Mouse (Mus musculus) ES-E14 (cell line): ENCODE results near the gene Tmem191c. TPM values are rescaled to one million over a fixed set of nuclear protein-coding genes. Genes with fewer than 3 reads are reported as not detected.

ENCODE experiments used
- DNase-seq: peaks from one replicate; pipeline ENCODE4 v3.0.0-alpha.2; 2013; ENCODE audit warnings: low read depth, low spot score
- H3K27ac ChIP-seq: 2 replicates; pipeline ENCODE4 v1.5.1; 2012; ENCODE audit warnings: low read depth, mild to moderate bottlenecking, low read length, moderate library complexity, mixed read lengths; ENCODE audit not compliant: poor library complexity, insufficient read depth, severe bottlenecking
- H3K36me3 ChIP-seq: 2 replicates; pipeline ENCODE4 v1.6.1; 2012; ENCODE audit warnings: mild to moderate bottlenecking, low read length, moderate library complexity, mixed read lengths; ENCODE audit not compliant: control insufficient read depth, poor library complexity, insufficient read depth, severe bottlenecking
- H3K4me1 ChIP-seq, 2 experiments: fragments of 150-350 bp in 1 of 2; sonication (generic) in 1 of 2; 2 replicates each; pipeline ENCODE4 v1.6.1; 2012; ENCODE audit warnings: low read length in 2 of 2, mild to moderate bottlenecking in 1 of 2, mixed read lengths in 1 of 2; ENCODE audit not compliant: control insufficient read depth in 2 of 2, insufficient read depth in 2 of 2, poor library complexity in 1 of 2
- H3K4me3 ChIP-seq, 2 experiments: fragments of 150-350 bp in 1 of 2; sonication (generic) in 1 of 2; 2 replicates each; pipeline ENCODE4 v1.5.1; 2012; ENCODE audit warnings: low read length in 2 of 2, low read depth in 1 of 2, mild to moderate bottlenecking in 1 of 2, mixed read lengths in 1 of 2; ENCODE audit not compliant: insufficient read depth in 1 of 2, poor library complexity in 1 of 2, severe bottlenecking in 1 of 2
- H3K9ac ChIP-seq: 2 replicates; pipeline ENCODE4 v1.6.1; 2012; ENCODE audit warnings: low read depth, mild to moderate bottlenecking, low read length, mixed read lengths; ENCODE audit not compliant: poor library complexity, insufficient read depth, severe bottlenecking
- H3K9me3 ChIP-seq: fragments of 150-350 bp; sonication (generic); 2 replicates; pipeline ENCODE4 v1.6.1; 2012; ENCODE audit warnings: low read depth, mild to moderate bottlenecking, low read length; ENCODE audit not compliant: control insufficient read depth, insufficient read depth
- CHD2 ChIP-seq: IDR thresholded peaks from 2 replicates; pipeline ENCODE4 v1.6.1; 2014; ENCODE audit warnings: mild to moderate bottlenecking, low read depth, low read length, inconsistent platforms
- HCFC1 ChIP-seq: IDR thresholded peaks from 2 replicates; pipeline ENCODE4 v1.6.1; 2012; ENCODE audit warnings: low read length, inconsistent platforms, borderline replicate concordance; ENCODE audit not compliant: insufficient read depth
- MAFK ChIP-seq: IDR thresholded peaks from 2 replicates; pipeline ENCODE4 v1.6.1; 2014; ENCODE audit warnings: mild to moderate bottlenecking, low read depth, low read length, inconsistent platforms; ENCODE audit not compliant: insufficient read depth
- ZC3H11A ChIP-seq: IDR thresholded peaks from 2 replicates; pipeline ENCODE4 v1.6.1; 2012; ENCODE audit warnings: low read depth, mild to moderate bottlenecking, inconsistent platforms, low read length, borderline replicate concordance
- ZNF384 ChIP-seq: IDR thresholded peaks from 2 replicates; pipeline ENCODE4 v1.6.1; 2012; ENCODE audit warnings: low read depth, low read length, inconsistent platforms
- in situ Hi-C, 2 experiments: fragments of 600-800 bp; cut with MboI; formaldehyde crosslinking; loops; one replicate each; pipeline ENCODE4 v1.15.1; 2025; ENCODE audit warnings: low sequenced_read_pairs in 2 of 2, inconsistent platforms in 1 of 2; ENCODE audit not compliant: unreplicated experiment in 2 of 2
- total RNA-seq: library from RNA; depleted of rRNA; stranded (reverse); fragments of 300-350 nt; gene quantifications from 2 replicates; pipeline ENCODE4 v1.2.3, GENCODE M21; 2012; rRNA removed

The Tmem191c gene
- total RNA-seq, 1 experiment = 45.1 TPM

DNA sequence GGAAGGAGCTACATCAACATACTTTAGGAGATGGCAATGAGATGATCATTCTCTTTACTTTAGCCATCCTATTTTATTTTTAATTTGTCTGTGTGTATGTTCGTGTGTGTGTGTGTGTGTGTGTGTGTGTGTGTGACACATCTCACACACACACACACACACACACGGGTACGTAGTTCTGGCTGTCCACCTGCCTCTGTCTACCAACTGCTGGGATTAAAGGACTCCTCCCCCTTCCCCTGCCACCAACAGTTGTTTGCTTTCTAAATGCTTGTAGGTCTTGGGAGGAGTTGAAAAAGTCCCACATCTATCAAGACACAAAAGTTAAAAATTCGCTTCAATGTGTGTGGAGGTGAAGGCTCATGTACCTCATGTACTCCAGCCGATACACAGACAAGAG is 48.9 kb downstream of the Tmem191c start:
- H3K36me3 ChIP-seq = peaks cover 5% of the 10 kb centered on the region; the same call in 1 of the 2 replicates
- no peak overlapping the region for H3K27ac ChIP-seq
- in situ Hi-C loops = no loop called here
- no peak overlapping the region for H3K4me3 ChIP-seq
- H3K9me3 ChIP-seq = no peaks in the 10 kb centered on the region
- no peak overlapping the region for H3K9ac ChIP-seq
- TF ChIP-seq HCFC1 (no peak), ZNF384 (no peak), ZC3H11A (no peak), MAFK (no peak), CHD2 (no peak)
- no peaks in the 10 kb centered on the region for H3K4me1 ChIP-seq
- DNase-seq = no peak

DNA sequence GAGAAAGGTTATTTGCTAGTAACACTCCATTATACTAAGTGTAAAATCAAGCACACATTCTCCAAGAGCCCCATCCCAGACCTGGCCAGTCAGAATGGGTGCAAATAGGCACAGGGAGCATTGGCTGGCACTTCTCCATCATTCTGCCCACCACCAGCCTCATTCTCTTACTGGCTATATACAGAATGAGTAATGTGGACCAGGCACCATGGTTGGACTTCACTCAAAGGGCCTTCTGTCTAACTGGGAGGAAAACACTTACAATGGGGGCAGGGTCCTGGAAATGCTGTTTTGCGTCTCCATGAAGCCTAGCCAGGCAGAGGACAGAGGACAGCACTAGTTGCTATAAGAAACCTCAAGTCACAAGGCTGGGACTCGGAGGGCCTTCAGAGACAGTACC is 50.2 kb downstream of the Tmem191c start:
- no peak for TF ChIP-seq CHD2
- TF ChIP-seq HCFC1 = no peak
- no peak for TF ChIP-seq ZC3H11A
- TF ChIP-seq MAFK = no peak
- TF ChIP-seq ZNF384 = no peak
- Histone ChIP-seq H3K9me3 (no peaks in the 10 kb centered on the region), H3K4me3 (no peak overlapping the region), H3K27ac (no peak overlapping the region), H3K36me3 (peaks cover 5% of the 10 kb centered on the region; the same call in 1 of the 2 replicates), H3K4me1 (no peaks in the 10 kb centered on the region), H3K9ac (no peak overlapping the region)
- in situ Hi-C loops = no loop called here
- DNase-seq = no peak

DNA sequence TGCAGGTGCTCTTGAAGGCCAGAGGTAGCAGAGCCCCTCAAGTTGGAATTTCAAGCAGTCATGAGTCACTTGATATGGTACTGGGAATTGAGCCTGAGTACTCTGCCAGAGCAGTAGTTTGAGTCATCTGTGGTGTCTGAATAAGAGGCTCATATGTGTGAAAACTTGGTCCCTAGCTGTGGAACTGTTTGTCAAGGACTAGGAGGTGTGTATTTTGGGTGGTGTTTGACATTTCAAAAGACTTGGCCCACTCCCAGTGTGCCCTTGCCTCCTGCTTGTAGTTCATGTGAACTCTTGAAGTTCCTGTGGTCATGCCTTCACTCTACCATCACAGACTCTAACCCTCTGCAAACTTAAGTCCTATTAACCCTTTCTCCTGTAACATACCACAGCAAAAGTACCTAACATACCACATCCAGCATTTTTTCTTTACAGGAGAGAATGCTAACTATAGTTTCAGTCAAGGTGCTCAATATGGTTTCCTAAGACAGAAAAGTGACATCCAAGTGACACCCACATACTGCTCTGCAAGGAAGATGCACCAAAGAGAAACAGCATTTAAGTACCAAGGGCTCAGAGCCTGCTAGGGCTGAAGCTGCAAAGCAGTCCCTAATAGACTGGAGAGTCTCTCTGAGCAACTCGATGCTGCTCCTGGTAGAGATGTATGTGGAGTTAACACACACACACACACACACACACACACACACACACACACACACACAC is 54.1 kb downstream of the Tmem191c start:
- in situ Hi-C loops = no loop called here
- Histone ChIP-seq H3K9ac (no peak overlapping the region), H3K36me3 (0 out of 2 replicates have a peak, but pooled peaks cover 3% of the 10 kb centered on the region), H3K4me3 (no peak overlapping the region), H3K27ac (no peak overlapping the region), H3K4me1 (no peaks in the 10 kb centered on the region), H3K9me3 (no peaks in the 10 kb centered on the region)
- TF ChIP-seq ZNF384 (no peak), CHD2 (no peak), HCFC1 (no peak), MAFK (no peak), ZC3H11A (no peak)
- no peak for DNase-seq

DNA sequence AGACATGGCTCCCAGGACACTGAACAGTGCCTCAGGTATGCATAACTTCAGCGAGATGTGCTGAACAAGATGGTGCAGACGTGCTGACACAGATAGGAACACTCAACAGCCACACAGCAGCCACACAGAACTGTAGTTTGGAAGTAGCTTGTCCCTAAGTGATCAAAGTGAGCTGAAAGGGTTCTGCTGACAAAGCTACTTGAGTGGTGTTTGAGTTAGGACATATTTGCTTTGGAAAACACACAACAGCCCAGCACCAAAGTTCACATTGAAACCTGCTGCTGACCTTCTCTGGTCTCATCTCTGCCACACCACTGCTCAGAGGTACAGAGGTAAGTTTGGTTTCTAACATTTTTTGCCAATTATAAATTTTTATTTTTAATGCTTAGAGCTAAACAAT is 55.2 kb downstream of the Tmem191c start, which contains the start of gene Serpind1:
Serpind1 (plus strand) TSS at position 256 of the 400 bp plus-strand sequence.
- no peak within 1 kb of the TSS for H3K27ac ChIP-seq
- H3K9me3 ChIP-seq = no peaks in the 10 kb centered on the region
- no peaks in the 10 kb centered on the region for H3K4me1 ChIP-seq
- peaks cover 2% of the 10 kb centered on the region; the same call in 1 of the 2 replicates for H3K36me3 ChIP-seq
- H3K9ac ChIP-seq = no peak within 1 kb of the TSS
- no peak within 1 kb of the TSS for H3K4me3 ChIP-seq
- in situ Hi-C loops = no loop called here
- no peak for TF ChIP-seq ZC3H11A
- no peak for TF ChIP-seq ZNF384
- no peak for TF ChIP-seq CHD2
- no peak for TF ChIP-seq HCFC1
- no peak for TF ChIP-seq MAFK
- no peak for DNase-seq

DNA sequence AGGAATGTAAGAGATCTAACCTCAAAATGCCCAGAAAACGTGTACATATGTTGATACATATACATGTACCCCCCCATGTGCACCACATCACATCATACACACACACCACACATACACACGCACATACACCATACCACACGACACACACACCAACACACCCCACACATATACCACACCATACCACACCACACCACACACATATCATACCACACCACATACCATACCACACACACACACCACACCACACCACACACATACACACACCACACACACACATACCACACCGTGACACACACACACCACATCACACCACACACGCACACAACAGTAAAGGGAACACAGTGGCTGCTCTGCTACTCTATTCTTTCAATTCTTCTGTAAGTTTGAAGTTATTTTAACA is 56.0 kb downstream of the Tmem191c start:
- no peak for DNase-seq
- no peaks in the 10 kb centered on the region for H3K4me1 ChIP-seq
- no peak overlapping the region for H3K4me3 ChIP-seq
- no peak overlapping the region for H3K9ac ChIP-seq
- TF ChIP-seq ZNF384 (no peak), HCFC1 (no peak), ZC3H11A (no peak), CHD2 (no peak), MAFK (no peak)
- peaks cover 5% of the 10 kb centered on the region; the same call in 1 of the 2 replicates for H3K36me3 ChIP-seq
- in situ Hi-C loops = no loop called here
- H3K9me3 ChIP-seq = no peaks in the 10 kb centered on the region
- no peak overlapping the region for H3K27ac ChIP-seq

Other genes starting within 250 kb of the Tmem191c start
- 5.9 and 10.5 TPM in 2 replicates for gene Ypel1, start 206.4 kb upstream of the Tmem191c start, total RNA-seq
- gene Ppil2, start 164.8 kb upstream of the Tmem191c start, total RNA-seq = 73.2 and 86.7 TPM in 2 replicates
- gene 2610318N02Rik, start 150.9 kb upstream of the Tmem191c start, total RNA-seq = 47.7 and 74.0 TPM in 2 replicates
- gene Sdf2l1, start 143.7 kb upstream of the Tmem191c start, total RNA-seq = 112 and 168 TPM in 2 replicates
- gene Ydjc, start 131.5 kb upstream of the Tmem191c start, total RNA-seq = 34.0 and 64.7 TPM in 2 replicates
- gene Ccdc116, start 128.8 kb upstream of the Tmem191c start, total RNA-seq = 4.0 and 4.4 TPM in 2 replicates
- gene Ube2l3, start 73.4 kb upstream of the Tmem191c start, total RNA-seq = 77.6 and 109 TPM in 2 replicates
- gene Rimbp3, start 67.5 kb upstream of the Tmem191c start, total RNA-seq = 2.6 and 2.9 TPM in 2 replicates
- gene Hic2, start 42.5 kb upstream of the Tmem191c start, total RNA-seq = 35.0 and 35.9 TPM in 2 replicates
- gene Serpind1, start 55.3 kb downstream of the Tmem191c start, total RNA-seq = 0.09 TPM in 1 of 2 replicates, not detected in the other
- gene Snap29, start 129.9 kb downstream of the Tmem191c start, total RNA-seq = 5.2 and 7.5 TPM in 2 replicates
- gene Pi4ka, start 130.2 kb downstream of the Tmem191c start, total RNA-seq = 42.5 and 45.4 TPM in 2 replicates
- 23.7 and 28.2 TPM in 2 replicates for gene Crkl, start 175.9 kb downstream of the Tmem191c start, total RNA-seq
- gene Aifm3, start 213.5 kb downstream of the Tmem191c start, total RNA-seq = 3.0 and 5.7 TPM in 2 replicates
- gene Lztr1, start 232.6 kb downstream of the Tmem191c start, total RNA-seq = 63.1 and 89.0 TPM in 2 replicates